Mouse (Mus musculus) limb, embryonic 12.5 days (tissue): ENCODE data around the gene Rbms2. TPM values are rescaled to one million over a fixed set of nuclear protein-coding genes. Genes with fewer than 3 reads are reported as not detected.
A peak's percentile ranks its signal among the peaks of the same experiment; 100 is the strongest.

Source experiments
- ATAC-seq: fragments of 200-750 bp; cut with Nextera tagmentation; 2 replicates; pipeline ENCODE4 v1.8.0; 2017; ENCODE audit warnings: low read depth, moderate TSS enrichment; ENCODE audit not compliant: insufficient number of reproducible peaks, insufficient read depth, low FRiP score, low TSS enrichment
- H3K27ac ChIP-seq: fragments of 300-500 bp; sonication (generic); 2 replicates; pipeline ENCODE4 v1.5.1; 2016; ENCODE audit warnings: mild to moderate bottlenecking, moderate library complexity
- H3K27me3 ChIP-seq: fragments of 300-500 bp; sonication (generic); 2 replicates; pipeline ENCODE4 v1.6.1; 2016; ENCODE audit warnings: mild to moderate bottlenecking, moderate library complexity
- H3K36me3 ChIP-seq: fragments of 300-500 bp; sonication (generic); 2 replicates; pipeline ENCODE4 v1.6.1; 2016; ENCODE audit warnings: mild to moderate bottlenecking, moderate library complexity
- H3K4me1 ChIP-seq: fragments of 300-500 bp; sonication (generic); replicated peaks from 2 replicates; pipeline ENCODE4 v1.6.1; 2016
- H3K4me2 ChIP-seq: fragments of 300-500 bp; sonication (generic); 2 replicates; pipeline ENCODE4 v1.6.1; 2016; ENCODE audit warnings: mild to moderate bottlenecking, moderate library complexity
- H3K4me3 ChIP-seq: fragments of 300-500 bp; sonication (generic); replicated peaks from 2 replicates; pipeline ENCODE4 v1.5.1; 2016; ENCODE audit warnings: mild to moderate bottlenecking
- H3K9ac ChIP-seq: fragments of 300-500 bp; sonication (generic); replicated peaks from 2 replicates; pipeline ENCODE4 v1.6.1; 2016; ENCODE audit warnings: mild to moderate bottlenecking, moderate library complexity
- H3K9me3 ChIP-seq: fragments of 300-500 bp; sonication (generic); 2 replicates; pipeline ENCODE4 v1.6.1; 2016; ENCODE audit warnings: mild to moderate bottlenecking, moderate library complexity
- WGBS: fragments of 180-500 bp; shearing (Covaris S2); methylation state at CpG from one replicate; pipeline ENCODE4 v1.1.7; 2016; 5-methylcytosine and 5-hydroxymethylcytosine counted together
- polyA plus RNA-seq: library from polyadenylated mRNA; unstranded; fragments of >200 nt; fragmentation: Nextera tagmentation; extraction: Ambion mirVana; gene quantifications from 2 replicates; pipeline ENCODE4 v1.2.1, GENCODE M21; 2016

Rbms2 gene
- polyA plus RNA-seq, 1 experiment from 2014 or later, result 33.0 TPM

- 0 out of 2 replicates have a peak within 1 kb of the TSS, but pooled peaks have one; percentile 7 for H3K27ac ChIP-seq
Observed at GRCm38 (mm10) chr10:128211390-128212108, 31.5 kb upstream of the Rbms2 start, which contains the start of gene Spryd4. Spryd4 (minus strand) TSS chr10:128211807.

GRCm38 (mm10) chr10:128210954-128211353 is 30.9 kb upstream of the Rbms2 start:
- ATAC-seq, result no peak
- H3K4me3 ChIP-seq, result peak overlapping the region; percentile 66
- no peaks in the 10 kb centered on the region for H3K9me3 ChIP-seq
- H3K4me1 ChIP-seq, result peaks cover 14% of the 10 kb centered on the region
- peak overlapping the region; percentile 85 for H3K4me2 ChIP-seq
- peak overlapping the region; percentile 67 for H3K9ac ChIP-seq
- H3K36me3 ChIP-seq, result peaks cover 33% of the 10 kb centered on the region
- H3K27ac ChIP-seq, result 0 out of 2 replicates have a peak overlapping the region, but pooled peaks have one; percentile 7
- H3K27me3 ChIP-seq, result peaks cover 12% of the 10 kb centered on the region
- WGBS, result 31% methylated on average over 14 of the region's 14 CpGs

More at GRCm38 (mm10) chr10:128211390-128212108, 31.5 kb upstream of the Rbms2 start, which contains the start of gene Spryd4:
- no peaks in the 10 kb centered on the region for H3K9me3 ChIP-seq
- H3K9ac ChIP-seq, result peak within 1 kb of the TSS; percentile 67
- WGBS, result under 1% methylated on average over 30 of the region's 30 CpGs
- peak within 1 kb of the TSS; percentile 85 for H3K4me2 ChIP-seq
- peaks cover 14% of the 10 kb centered on the region for H3K4me1 ChIP-seq
- peak; percentile 84 for ATAC-seq
- H3K36me3 ChIP-seq, result peaks cover 27% of the 10 kb centered on the region
- peak within 1 kb of the TSS; percentile 66 for H3K4me3 ChIP-seq
- H3K27me3 ChIP-seq, result peaks cover 12% of the 10 kb centered on the region

DNA sequence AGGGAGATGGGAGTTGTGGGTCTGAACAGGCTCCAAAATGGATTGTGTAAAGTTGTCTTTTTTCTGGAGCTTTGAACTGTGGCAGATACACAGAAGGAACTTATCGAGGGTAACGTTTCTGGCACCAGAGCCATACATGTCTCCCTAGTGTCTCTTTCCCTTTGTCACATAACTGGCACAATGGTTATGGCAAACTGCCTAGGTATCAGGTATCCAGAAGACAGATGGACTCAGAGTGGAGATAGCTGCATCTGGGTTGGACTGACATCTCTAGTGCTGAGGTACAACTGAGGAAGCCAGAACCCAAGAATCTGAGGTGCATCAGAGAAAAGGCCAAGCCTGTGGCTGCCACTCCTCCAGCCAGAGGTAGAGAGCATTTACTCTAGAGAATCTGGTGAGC is 30.0 kb upstream of the Rbms2 start:
- ATAC-seq, result no peak
- Histone ChIP-seq H3K4me2 (no peak overlapping the region), H3K36me3 (peaks cover 34% of the 10 kb centered on the region), H3K27ac (no peak overlapping the region), H3K4me1 (peaks cover 14% of the 10 kb centered on the region), H3K9me3 (no peaks in the 10 kb centered on the region), H3K9ac (no peak overlapping the region), H3K27me3 (peaks cover 12% of the 10 kb centered on the region), H3K4me3 (no peak overlapping the region)
- WGBS, result 91% methylated on average over 2 of the region's 2 CpGs

DNA sequence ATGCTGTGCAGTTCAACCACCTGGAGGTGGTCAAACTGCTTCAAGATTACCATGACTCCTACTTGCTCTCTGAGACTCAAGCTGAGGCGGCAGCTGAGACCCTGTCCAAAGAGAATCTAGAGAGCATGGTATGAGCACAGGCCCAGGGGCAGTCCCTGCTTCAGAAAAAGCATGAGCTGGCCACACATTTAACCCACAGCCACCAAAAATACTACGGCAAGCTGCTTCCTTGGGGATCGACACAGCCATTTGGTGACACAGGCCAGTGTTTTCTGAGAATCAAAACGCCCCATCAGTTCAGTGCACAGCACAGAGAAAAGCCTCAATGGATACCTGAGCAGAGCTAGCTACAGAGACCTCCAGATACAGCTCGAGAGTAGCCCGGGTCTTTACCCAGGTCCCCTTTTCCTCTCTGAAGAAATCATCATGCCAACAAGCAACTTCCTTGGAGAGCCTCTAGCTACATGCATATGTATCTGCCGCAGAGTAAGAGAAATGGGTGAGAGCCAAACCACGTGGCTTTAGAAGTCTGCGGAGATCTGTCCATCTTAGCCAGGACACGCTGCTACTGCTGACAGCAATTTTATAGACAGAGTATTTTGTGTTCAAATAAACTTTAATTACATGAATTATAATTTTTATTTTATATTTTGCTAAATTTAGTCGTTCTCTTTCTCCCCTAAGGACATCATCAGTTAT is 29.4 kb upstream of the Rbms2 start:
- Histone ChIP-seq H3K27ac (no peak overlapping the region), H3K27me3 (peaks cover 10% of the 10 kb centered on the region), H3K36me3 (peaks cover 34% of the 10 kb centered on the region), H3K9ac (no peak overlapping the region), H3K4me2 (no peak overlapping the region), H3K9me3 (no peaks in the 10 kb centered on the region), H3K4me1 (peaks cover 14% of the 10 kb centered on the region), H3K4me3 (no peak overlapping the region)
- no peak for ATAC-seq
- WGBS, result 89% methylated on average over 11 of the region's 11 CpGs

DNA sequence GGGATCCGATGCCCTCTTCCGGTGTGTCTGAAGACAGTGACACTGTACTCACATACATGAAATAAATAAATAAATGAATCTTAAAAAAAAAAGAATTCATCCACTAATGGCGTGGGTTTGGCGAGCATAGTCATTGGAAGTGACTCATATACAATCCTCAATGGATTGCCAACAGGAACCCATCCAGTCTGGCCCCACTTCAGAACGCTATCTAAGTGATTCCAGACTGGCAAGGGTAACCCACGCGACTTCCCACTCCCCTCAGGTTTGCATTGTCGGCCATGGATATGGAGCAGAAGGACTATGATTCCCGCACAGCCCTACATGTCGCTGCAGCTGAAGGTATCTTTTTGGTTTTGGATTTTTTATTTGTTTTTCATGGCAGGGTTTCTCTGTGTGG is 28.2 kb upstream of the Rbms2 start:
- Histone ChIP-seq H3K36me3 (peaks cover 34% of the 10 kb centered on the region), H3K4me2 (no peak overlapping the region), H3K4me1 (peaks cover 14% of the 10 kb centered on the region), H3K4me3 (no peak overlapping the region), H3K27me3 (peaks cover under 1% of the 10 kb centered on the region; the same call in 1 of the 2 replicates), H3K9ac (no peak overlapping the region), H3K27ac (no peak overlapping the region), H3K9me3 (no peaks in the 10 kb centered on the region)
- ATAC-seq, result no peak
- 90% methylated on average over 10 of the region's 10 CpGs for WGBS

DNA sequence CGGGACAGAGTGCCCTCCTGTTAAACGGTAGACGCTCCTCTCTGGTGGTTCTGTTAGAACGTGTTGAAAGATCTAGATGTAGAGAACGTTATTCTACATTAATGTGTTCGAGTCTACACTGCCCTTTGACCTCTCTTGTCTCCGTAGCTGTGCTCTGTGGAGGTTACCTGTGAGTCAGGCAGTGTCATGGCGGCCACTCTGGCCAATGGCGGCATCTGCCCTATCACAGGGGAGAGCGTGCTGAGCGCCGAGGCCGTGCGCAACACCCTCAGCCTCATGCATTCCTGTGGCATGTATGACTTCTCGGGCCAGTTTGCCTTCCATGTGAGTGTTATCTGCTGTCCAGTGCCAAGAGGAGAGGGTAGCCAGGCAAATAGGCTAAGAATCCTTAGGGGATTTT is 24.8 kb upstream of the Rbms2 start:
- Histone ChIP-seq H3K27me3 (no peaks in the 10 kb centered on the region), H3K27ac (no peak overlapping the region), H3K4me1 (no peaks in the 10 kb centered on the region), H3K4me2 (no peak overlapping the region), H3K36me3 (peaks cover 34% of the 10 kb centered on the region), H3K9ac (no peak overlapping the region), H3K9me3 (no peaks in the 10 kb centered on the region), H3K4me3 (no peak overlapping the region)
- WGBS, result 92% methylated on average over 15 of the region's 15 CpGs
- ATAC-seq, result no peak

- no peak overlapping the region for H3K4me2 ChIP-seq
- no peak overlapping the region for H3K4me3 ChIP-seq
- ATAC-seq, result no peak
- H3K36me3 ChIP-seq, result peaks cover 10% of the 10 kb centered on the region; the same call in 1 of the 2 replicates
- H3K27ac ChIP-seq, result no peak overlapping the region
- H3K4me1 ChIP-seq, result no peaks in the 10 kb centered on the region
- peaks cover 3% of the 10 kb centered on the region; the same call in 1 of the 2 replicates for H3K27me3 ChIP-seq
- WGBS, result 67% methylated on average over 6 of the region's 6 CpGs
- H3K9me3 ChIP-seq, result no peaks in the 10 kb centered on the region
- no peak overlapping the region for H3K9ac ChIP-seq
Observed at GRCm38 (mm10) chr10:128201856-128202255, 21.8 kb upstream of the Rbms2 start.

DNA sequence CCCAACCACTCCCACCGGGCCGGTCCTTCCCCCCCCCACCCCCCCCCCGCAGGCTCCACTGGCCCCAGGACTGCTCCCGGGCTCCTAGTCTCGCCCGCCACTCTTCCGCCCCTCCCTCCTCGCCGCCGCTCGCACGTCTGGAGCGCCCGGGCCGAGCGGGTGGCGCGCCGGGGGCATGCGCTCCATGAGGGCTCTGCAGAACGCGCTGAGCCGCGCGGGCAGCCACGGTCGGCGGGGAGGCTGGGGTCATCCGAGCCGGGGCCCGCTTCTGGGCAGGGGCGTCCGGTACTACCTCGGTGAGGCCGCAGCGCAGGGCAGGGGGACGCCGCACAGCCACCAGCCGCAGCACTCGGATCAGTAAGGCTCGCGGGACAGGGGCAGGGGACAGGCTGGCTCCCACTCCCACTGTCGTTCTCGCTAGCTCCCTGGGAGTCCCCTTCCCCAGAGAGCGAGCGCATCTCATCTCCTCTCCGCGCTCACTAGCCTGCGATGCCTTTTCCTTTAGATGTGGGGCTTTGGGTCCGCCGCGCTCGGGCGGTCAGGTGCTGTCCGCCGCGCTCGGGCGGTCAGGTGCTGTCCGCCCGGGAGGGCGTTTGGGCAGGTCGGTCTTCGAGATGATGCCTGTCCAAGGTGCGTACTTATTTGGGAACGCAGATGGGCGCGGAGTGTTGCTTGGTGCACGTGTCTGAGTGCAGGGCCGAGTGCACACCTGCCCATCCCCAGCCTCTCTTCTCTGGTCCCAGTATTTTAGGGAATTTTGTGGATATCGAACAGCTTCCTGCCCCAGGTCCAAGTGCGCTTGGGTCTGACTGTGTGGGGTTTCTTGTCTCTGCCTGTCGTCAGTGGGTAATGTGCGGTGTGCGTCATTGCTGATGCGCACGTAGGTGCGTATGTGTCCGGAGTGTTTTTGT is 14.7 kb upstream of the Rbms2 start:
- WGBS, result 1% methylated on average over 67 of the region's 79 CpGs
- peak; percentile 86 for ATAC-seq
- Histone ChIP-seq H3K4me1 (peaks cover 8% of the 10 kb centered on the region), H3K4me2 (peak overlapping the region; percentile 98), H3K27ac (0 out of 2 replicates have a peak overlapping the region, but pooled peaks have one; percentile 37), H3K9me3 (no peaks in the 10 kb centered on the region), H3K4me3 (peak overlapping the region; percentile 69), H3K9ac (peak overlapping the region; percentile 69), H3K27me3 (peaks cover 31% of the 10 kb centered on the region), H3K36me3 (no peaks in the 10 kb centered on the region)

DNA sequence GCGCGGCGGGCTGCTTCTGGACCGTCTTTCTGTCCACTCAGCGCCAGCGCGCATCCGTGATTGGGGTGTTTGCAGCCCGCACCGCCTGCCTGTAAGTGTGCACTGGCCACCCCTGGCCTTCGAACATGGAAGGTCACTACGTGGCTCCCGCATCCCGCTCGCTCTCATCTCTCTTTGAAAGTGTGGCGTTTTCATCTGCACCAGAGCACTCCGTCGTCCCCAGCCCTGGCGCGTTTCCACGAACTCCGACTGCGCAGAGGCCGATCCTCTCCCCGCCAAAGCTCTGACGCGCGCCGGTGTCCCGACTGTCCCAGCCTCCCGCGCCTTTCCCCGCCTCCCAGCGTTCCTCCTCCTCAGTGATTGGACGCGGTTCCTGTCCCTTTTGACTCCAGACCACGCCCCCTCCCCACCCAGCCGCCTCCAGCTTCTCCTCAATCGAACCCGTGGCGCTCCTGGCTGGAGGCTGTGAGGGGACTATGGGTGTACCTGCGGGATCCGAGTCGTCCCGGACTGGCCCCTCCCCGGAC is 14.0 kb upstream of the Rbms2 start, which contains the start of gene Gls2:
Gene Gls2 (plus strand): TSS at position 434 of the 527 bp plus-strand sequence.
- H3K27ac ChIP-seq, result 0 out of 2 replicates have a peak within 1 kb of the TSS, but pooled peaks have one; percentile 37
- ATAC-seq, result peak; percentile 96
- WGBS, result under 1% methylated on average over 46 of the region's 46 CpGs

DNA sequence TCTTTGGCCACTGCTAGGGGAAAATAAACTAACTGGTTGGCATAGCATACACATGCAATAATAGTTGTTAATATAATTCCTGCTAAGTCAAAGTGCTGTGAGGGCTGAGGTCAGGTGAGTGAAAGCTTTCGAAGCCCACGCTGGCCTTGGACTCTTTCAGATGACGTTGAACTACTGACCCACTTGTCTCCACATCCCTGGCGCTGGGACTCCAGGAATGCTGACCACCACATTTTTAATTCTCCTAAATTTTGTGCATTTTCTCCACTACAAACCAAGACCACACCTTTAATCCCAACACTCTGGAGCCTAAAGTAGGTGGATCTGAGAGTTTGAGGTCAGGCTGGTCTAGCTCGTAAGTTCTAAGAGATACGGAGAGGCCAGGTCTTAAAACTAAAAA is 13.0 kb upstream of the Rbms2 start:
- no peak for ATAC-seq
- H3K4me2 ChIP-seq, result no peak overlapping the region

More for the DNA sequence above, 14.0 kb upstream of the Rbms2 start, which contains the start of gene Gls2:
- no peaks in the 10 kb centered on the region for H3K9me3 ChIP-seq
- no peaks in the 10 kb centered on the region for H3K36me3 ChIP-seq
- H3K9ac ChIP-seq, result peak within 1 kb of the TSS; percentile 69
- H3K27me3 ChIP-seq, result peaks cover 31% of the 10 kb centered on the region
- H3K4me1 ChIP-seq, result peaks cover 8% of the 10 kb centered on the region
- H3K4me3 ChIP-seq, result peak within 1 kb of the TSS; percentile 69
- peak within 1 kb of the TSS; percentile 98 for H3K4me2 ChIP-seq

More for the DNA sequence above, 13.0 kb upstream of the Rbms2 start:
- H3K36me3 ChIP-seq, result no peaks in the 10 kb centered on the region
- H3K27me3 ChIP-seq, result peaks cover 31% of the 10 kb centered on the region
- H3K9me3 ChIP-seq, result no peaks in the 10 kb centered on the region
- no peak overlapping the region for H3K9ac ChIP-seq
- H3K4me1 ChIP-seq, result peaks cover 8% of the 10 kb centered on the region
- WGBS, result 94% methylated on average over 6 of the region's 6 CpGs
- no peak overlapping the region for H3K27ac ChIP-seq
- H3K4me3 ChIP-seq, result no peak overlapping the region
